Mouse (Mus musculus) heart, embryonic 10.5 days (tissue): ENCODE data around the gene Nme2. TPM values are rescaled to one million over a fixed set of nuclear protein-coding genes. Genes with fewer than 3 reads are reported as not detected.
"Not testable (repeated sequence)": the region's sequence is repeated elsewhere in the genome, so short reads cannot be mapped to it uniquely, and the experiment has no call there.

ENCODE experiments used
- DNase-seq: peaks from one replicate; pipeline ENCODE4 v3.0.0-alpha.2; 2017; ENCODE audit warnings: low spot score
- H3K27ac ChIP-seq: fragments of 300-500 bp; sonication (generic); 2 replicates; pipeline ENCODE4 v1.5.1; 2016; ENCODE audit warnings: mild to moderate bottlenecking
- H3K27me3 ChIP-seq: fragments of 300-500 bp; sonication (generic); 2 replicates; pipeline ENCODE4 v1.6.1; 2016; ENCODE audit warnings: mild to moderate bottlenecking; ENCODE audit not compliant: poor library complexity, insufficient read depth, severe bottlenecking
- H3K36me3 ChIP-seq: fragments of 300-500 bp; sonication (generic); 2 replicates; pipeline ENCODE4 v1.6.1; 2016; ENCODE audit warnings: mild to moderate bottlenecking, moderate library complexity
- H3K4me1 ChIP-seq: fragments of 300-500 bp; sonication (generic); 2 replicates; pipeline ENCODE4 v1.6.1; 2016; ENCODE audit warnings: mild to moderate bottlenecking
- H3K4me3 ChIP-seq: fragments of 300-500 bp; sonication (generic); 2 replicates; pipeline ENCODE4 v1.5.1; 2016; ENCODE audit warnings: mild to moderate bottlenecking, moderate library complexity
- H3K9me3 ChIP-seq: fragments of 300-500 bp; sonication (generic); 2 replicates; pipeline ENCODE4 v1.6.1; 2016; ENCODE audit warnings: mild to moderate bottlenecking, moderate library complexity
- WGBS: fragments of 180-500 bp; shearing (Covaris S2); methylation state at CpG from one replicate; pipeline ENCODE4 v1.1.7; 2016; 5-methylcytosine and 5-hydroxymethylcytosine counted together
- polyA plus RNA-seq: library from polyadenylated mRNA; unstranded; fragments of >200 nt; fragmentation: Nextera tagmentation; extraction: Ambion mirVana; gene quantifications from 2 replicates; pipeline ENCODE4 v1.2.1, GENCODE M21; 2016

Gene Nme2
- polyA plus RNA-seq, 1 experiment from 2014 or later: 176 TPM

DNA sequence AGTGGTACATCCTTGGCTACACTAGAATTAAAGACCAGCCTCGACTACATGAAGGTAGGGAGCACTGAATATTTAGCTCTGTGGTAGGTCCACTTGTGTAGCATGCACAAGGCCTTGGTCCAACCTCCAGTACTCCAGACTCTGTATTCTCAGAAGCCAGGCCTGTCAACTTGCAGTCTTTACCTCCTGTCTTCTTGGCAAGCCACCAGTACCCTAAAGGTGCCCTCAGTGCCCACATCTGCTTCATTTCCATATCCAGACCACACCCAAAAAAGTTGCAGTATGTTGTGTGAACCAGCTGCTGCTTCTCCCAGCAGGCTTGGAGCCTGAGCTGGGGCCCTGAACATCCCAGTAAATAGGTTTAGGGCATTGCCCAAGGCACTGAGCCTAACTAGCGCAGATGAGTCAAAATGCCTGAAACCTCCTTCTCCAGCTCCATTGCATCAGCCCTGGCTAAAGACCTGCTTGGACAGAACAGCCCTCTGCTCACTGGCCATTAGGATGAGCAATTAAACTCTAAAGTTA is 1.0 kb upstream of the Nme2 start:
- H3K4me1 ChIP-seq: peaks cover 27% of the 10 kb centered on the region
- no peaks in the 10 kb centered on the region for H3K27me3 ChIP-seq
- no peak overlapping the region for H3K27ac ChIP-seq
- WGBS: 85% methylated on average over 2 of the region's 2 CpGs
- no peak overlapping the region for H3K4me3 ChIP-seq
- H3K9me3 ChIP-seq: no peaks in the 10 kb centered on the region
- H3K36me3 ChIP-seq: peaks cover 64% of the 10 kb centered on the region
- DNase-seq: no peak

- Histone ChIP-seq H3K27ac (peak overlapping the region; percentile 90), H3K27me3 (no peaks in the 10 kb centered on the region), H3K9me3 (no peaks in the 10 kb centered on the region), H3K4me3 (peak overlapping the region; percentile 71), H3K36me3 (peaks cover 64% of the 10 kb centered on the region), H3K4me1 (peaks cover 27% of the 10 kb centered on the region)
- peak; percentile 97 for DNase-seq
- under 1% methylated on average over 66 of the region's 67 CpGs for WGBS
Measured at GRCm38 (mm10) chr11:93955256-93956150, 556 bp downstream of the Nme2 start.

- 37% methylated on average over 13 of the region's 13 CpGs for WGBS
- DNase-seq: no peak
- Histone ChIP-seq H3K36me3 (peaks cover 64% of the 10 kb centered on the region), H3K4me1 (peaks cover 27% of the 10 kb centered on the region), H3K27ac (peak overlapping the region; percentile 90), H3K27me3 (no peaks in the 10 kb centered on the region), H3K4me3 (peak overlapping the region; percentile 71), H3K9me3 (no peaks in the 10 kb centered on the region)
Measured at GRCm38 (mm10) chr11:93954738-93955255, 1.3 kb downstream of the Nme2 start.

GRCm38 (mm10) chr11:93952376-93952775 is 3.7 kb downstream of the Nme2 start:
- H3K27ac ChIP-seq: no peak overlapping the region
- no peaks in the 10 kb centered on the region for H3K27me3 ChIP-seq
- peaks cover 27% of the 10 kb centered on the region for H3K4me1 ChIP-seq
- 83% methylated on average over 5 of the region's 5 CpGs for WGBS
- no peak for DNase-seq
- H3K36me3 ChIP-seq: peaks cover 61% of the 10 kb centered on the region
- no peaks in the 10 kb centered on the region for H3K9me3 ChIP-seq
- no peak overlapping the region for H3K4me3 ChIP-seq

DNA sequence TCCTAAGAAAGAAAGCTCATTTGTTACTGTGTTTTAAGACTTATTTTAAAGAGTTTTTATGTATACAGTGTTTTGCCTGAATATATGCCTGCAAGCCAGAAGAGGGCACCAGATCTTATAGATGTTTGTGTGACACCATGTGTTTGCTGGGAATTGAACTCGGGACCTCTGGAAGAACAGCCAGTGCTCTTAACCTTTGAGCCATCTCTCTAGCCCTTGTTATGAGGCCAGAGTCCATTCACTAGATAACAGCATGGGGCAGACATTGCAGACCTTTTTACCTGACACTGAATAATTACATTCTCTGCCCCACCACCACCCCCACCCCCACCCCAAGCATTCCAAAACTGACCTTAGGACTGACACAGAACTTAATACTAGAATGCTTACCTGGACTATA is 6.0 kb downstream of the Nme2 start:
- H3K4me1 ChIP-seq: peaks cover 18% of the 10 kb centered on the region
- H3K9me3 ChIP-seq: no peaks in the 10 kb centered on the region
- no peak overlapping the region for H3K27ac ChIP-seq
- WGBS: 94% methylated on average over 1 of the region's 1 CpGs
- no peak overlapping the region for H3K4me3 ChIP-seq
- H3K36me3 ChIP-seq: peaks cover 64% of the 10 kb centered on the region
- no peaks in the 10 kb centered on the region for H3K27me3 ChIP-seq
- DNase-seq: no peak

DNA sequence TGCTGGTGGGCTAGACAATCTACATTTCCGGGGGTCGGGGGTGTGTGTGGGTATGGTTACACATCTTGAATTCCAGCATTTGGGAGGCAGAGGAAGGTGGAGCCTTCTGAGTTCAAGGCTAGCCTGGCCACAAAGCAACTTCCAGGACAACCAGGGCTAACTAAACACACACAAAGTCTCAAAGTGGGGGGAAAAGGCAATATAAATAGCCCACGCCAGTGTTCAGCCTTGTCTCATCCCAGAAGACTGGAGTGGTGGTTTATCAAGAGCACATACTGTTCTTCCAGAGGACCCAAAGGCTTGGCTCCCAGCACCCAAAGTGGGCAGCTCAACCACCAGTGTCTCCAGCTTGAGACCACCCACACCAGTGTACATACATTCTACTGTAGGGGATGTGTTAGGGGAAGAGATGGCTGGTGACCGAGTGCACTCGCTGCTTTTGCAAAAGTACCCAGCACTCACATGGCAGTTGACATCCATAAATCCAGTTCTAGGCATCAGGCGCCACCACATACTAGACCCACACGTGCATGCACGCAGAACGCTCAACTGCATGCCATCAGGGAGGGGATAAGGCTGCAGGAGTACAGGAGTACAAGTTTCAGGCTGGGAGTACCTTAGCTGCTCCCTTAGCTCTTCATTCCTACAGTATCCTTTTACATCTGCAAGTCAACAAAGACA is 7.0 kb downstream of the Nme2 start:
- DNase-seq: no peak
- H3K4me1 ChIP-seq: peaks cover 11% of the 10 kb centered on the region
- WGBS: 89% methylated on average over 9 of the region's 9 CpGs

DNA sequence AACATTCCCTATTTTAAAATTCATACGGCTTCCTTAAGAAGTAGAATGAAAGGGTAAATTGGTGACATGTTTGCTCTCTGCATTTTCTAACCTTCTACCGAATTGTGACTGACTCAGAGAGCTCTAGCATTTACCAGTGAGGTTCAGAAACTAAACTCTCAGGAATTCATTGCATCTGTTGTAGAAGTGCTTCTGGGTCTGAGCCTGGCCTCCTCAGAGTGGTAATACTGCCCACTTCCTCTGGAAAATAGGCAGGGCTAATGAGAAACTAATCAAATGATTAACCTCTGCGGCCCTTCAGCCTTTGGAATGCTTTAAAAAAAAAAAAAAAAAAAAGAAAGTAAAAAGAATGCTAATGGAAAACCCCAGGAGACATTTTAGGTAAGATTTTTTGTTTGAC is 11.1 kb downstream of the Nme2 start:
- 84% methylated on average over 3 of the region's 3 CpGs for WGBS
- H3K4me3 ChIP-seq: no peak overlapping the region
- peaks cover 43% of the 10 kb centered on the region for H3K36me3 ChIP-seq
- H3K4me1 ChIP-seq: no peaks in the 10 kb centered on the region
- H3K27ac ChIP-seq: no peak overlapping the region
- DNase-seq: no peak
- no peaks in the 10 kb centered on the region for H3K27me3 ChIP-seq
- no peaks in the 10 kb centered on the region for H3K9me3 ChIP-seq

More for the DNA sequence above, 7.0 kb downstream of the Nme2 start:
- H3K27me3 ChIP-seq: no peaks in the 10 kb centered on the region
- H3K4me3 ChIP-seq: no peak overlapping the region
- no peak overlapping the region for H3K27ac ChIP-seq
- no peaks in the 10 kb centered on the region for H3K9me3 ChIP-seq
- H3K36me3 ChIP-seq: peaks cover 62% of the 10 kb centered on the region

- no peak overlapping the region for H3K27ac ChIP-seq
- no peak for DNase-seq
- no peak overlapping the region for H3K4me3 ChIP-seq
- 65% methylated on average over 2 of the region's 2 CpGs for WGBS
- no peaks in the 10 kb centered on the region for H3K4me1 ChIP-seq
- no peaks in the 10 kb centered on the region for H3K9me3 ChIP-seq
- no peaks in the 10 kb centered on the region for H3K27me3 ChIP-seq
- peaks cover 40% of the 10 kb centered on the region for H3K36me3 ChIP-seq
Measured at GRCm38 (mm10) chr11:93940906-93941305, 15.2 kb downstream of the Nme2 start.

GRCm38 (mm10) chr11:93929106-93929505 is 27.0 kb downstream of the Nme2 start:
- Histone ChIP-seq H3K4me3 (no peak overlapping the region), H3K36me3 (peaks cover 95% of the 10 kb centered on the region), H3K27me3 (no peaks in the 10 kb centered on the region), H3K4me1 (no peaks in the 10 kb centered on the region), H3K9me3 (no peaks in the 10 kb centered on the region), H3K27ac (no peak overlapping the region)
- no peak for DNase-seq

- WGBS: 91% methylated on average over 2 of the region's 2 CpGs
- H3K36me3 ChIP-seq: peaks cover 89% of the 10 kb centered on the region
- H3K4me1 ChIP-seq, H3K27ac ChIP-seq, DNase-seq, H3K9me3 ChIP-seq, H3K4me3 ChIP-seq, H3K27me3 ChIP-seq: not testable (repeated sequence)
Measured at GRCm38 (mm10) chr11:93915019-93915418, 41.0 kb downstream of the Nme2 start.

DNA sequence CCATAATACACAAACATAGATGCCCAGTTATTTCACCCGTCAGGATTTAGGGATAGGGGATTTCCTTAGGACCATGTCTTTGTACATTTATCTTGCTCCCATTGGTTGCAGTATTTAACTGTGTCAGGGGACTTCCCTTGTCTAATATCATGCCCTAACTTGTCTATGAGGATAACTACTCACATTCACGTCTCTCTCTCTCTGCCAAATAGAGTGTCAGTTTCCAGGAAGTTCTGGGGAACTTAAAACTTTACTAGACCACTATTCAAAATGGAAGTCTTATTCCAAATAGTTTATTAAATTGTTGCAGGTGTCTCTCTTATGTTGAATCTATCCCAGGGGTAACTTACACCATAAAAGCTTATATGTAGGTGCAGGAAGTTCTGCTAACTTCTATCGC is 44.5 kb downstream of the Nme2 start:
- WGBS: 89% methylated on average over 3 of the region's 3 CpGs
- peaks cover 91% of the 10 kb centered on the region for H3K36me3 ChIP-seq
- DNase-seq: no peak
- no peaks in the 10 kb centered on the region for H3K4me1 ChIP-seq
- H3K27me3 ChIP-seq: no peaks in the 10 kb centered on the region
- H3K27ac ChIP-seq: no peak overlapping the region
- H3K4me3 ChIP-seq: no peak overlapping the region
- no peaks in the 10 kb centered on the region for H3K9me3 ChIP-seq

DNA sequence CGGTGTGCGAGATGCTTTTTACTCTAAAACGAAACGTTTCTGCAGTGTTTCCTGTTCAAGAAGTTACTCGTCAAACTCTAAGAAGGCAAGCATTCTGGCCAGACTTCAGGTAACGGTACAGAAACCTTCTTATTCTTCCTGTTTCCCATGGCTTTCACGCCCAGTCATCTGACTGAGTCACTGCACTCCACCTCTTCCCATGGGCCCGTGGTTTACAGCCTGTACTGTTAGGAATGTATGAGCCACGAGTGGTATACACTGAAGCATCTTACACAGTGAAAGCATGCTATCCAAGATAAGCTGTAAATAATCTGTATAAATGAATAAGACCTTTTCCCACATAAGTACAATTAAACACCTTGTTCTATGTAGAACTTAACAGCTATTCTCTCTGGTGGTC is 47.2 kb downstream of the Nme2 start:
- no peaks in the 10 kb centered on the region for H3K4me1 ChIP-seq
- no peak overlapping the region for H3K4me3 ChIP-seq
- peaks cover 88% of the 10 kb centered on the region for H3K36me3 ChIP-seq
- H3K27ac ChIP-seq: no peak overlapping the region
- no peaks in the 10 kb centered on the region for H3K9me3 ChIP-seq
- no peak for DNase-seq
- no peaks in the 10 kb centered on the region for H3K27me3 ChIP-seq
- WGBS: 85% methylated on average over 9 of the region's 9 CpGs

GRCm38 (mm10) chr11:93907839-93908238 is 48.2 kb downstream of the Nme2 start:
- Histone ChIP-seq H3K36me3 (peaks cover 80% of the 10 kb centered on the region), H3K4me3 (no peak overlapping the region), H3K27me3 (no peaks in the 10 kb centered on the region), H3K9me3 (no peaks in the 10 kb centered on the region), H3K4me1 (no peaks in the 10 kb centered on the region), H3K27ac (no peak overlapping the region)
- 88% methylated on average over 3 of the region's 3 CpGs for whole genome bisulfite sequencing
- no peak for DNase-seq
